Mouse (Mus musculus) forebrain, embryonic 14.5 days (tissue): ENCODE data around the gene Orc5. TPM values are rescaled to one million over a fixed set of nuclear protein-coding genes. Genes with fewer than 3 reads are reported as not detected.
"Not testable (repeated sequence)": the region's sequence is repeated elsewhere in the genome, so short reads cannot be mapped to it uniquely, and the experiment has no call there.

ENCODE experiments used
- ATAC-seq: fragments of 200-750 bp; cut with Nextera tagmentation; 2 replicates; pipeline ENCODE4 v1.8.0; 2017; ENCODE audit warnings: mild to moderate bottlenecking, moderate library complexity
- DNase-seq: peaks from one replicate; pipeline ENCODE4 v3.0.0-alpha.2; 2015; ENCODE audit warnings: low spot score
- H3K27ac ChIP-seq: fragments of 300-500 bp; sonication (generic); 2 replicates; pipeline ENCODE4 v1.5.1; 2014; ENCODE audit warnings: low read depth, mild to moderate bottlenecking, control low read depth, low read length, moderate library complexity
- H3K27me3 ChIP-seq: fragments of 300-500 bp; sonication (generic); replicated peaks from 2 replicates; pipeline ENCODE4 v1.6.1; 2014; ENCODE audit warnings: low read length, control low read depth, mixed read lengths; ENCODE audit not compliant: control insufficient read depth, insufficient read depth
- H3K36me3 ChIP-seq: fragments of 300-500 bp; sonication (generic); 2 replicates; pipeline ENCODE4 v1.6.1; 2014; ENCODE audit warnings: low read length, control low read depth; ENCODE audit not compliant: control insufficient read depth, insufficient read depth
- H3K4me1 ChIP-seq: fragments of 300-500 bp; sonication (generic); 2 replicates; pipeline ENCODE4 v1.6.1; 2014; ENCODE audit warnings: antibody characterized with exemption, low read length, control low read depth; ENCODE audit not compliant: control insufficient read depth, insufficient read depth
- H3K4me2 ChIP-seq: fragments of 300-500 bp; sonication (generic); 2 replicates; pipeline ENCODE4 v1.6.1; 2014; ENCODE audit warnings: mild to moderate bottlenecking, control low read depth, low read length
- H3K4me3 ChIP-seq: fragments of 300-500 bp; sonication (generic); 2 replicates; pipeline ENCODE4 v1.5.1; 2014; ENCODE audit warnings: low read depth, low read length, control low read depth
- H3K9ac ChIP-seq: fragments of 300-500 bp; sonication (generic); 2 replicates; pipeline ENCODE4 v1.6.1; 2014; ENCODE audit warnings: mild to moderate bottlenecking, low read length, control low read depth, moderate library complexity
- H3K9me3 ChIP-seq: fragments of 300-500 bp; sonication (generic); replicated peaks from 2 replicates; pipeline ENCODE4 v1.6.1; 2016; ENCODE audit warnings: low read length, control low read depth, mixed read lengths; ENCODE audit not compliant: control insufficient read depth
- WGBS: fragments of 180-500 bp; shearing (Covaris S2); extraction: QIAGEN DNeasy Blood & Tissue Kit; methylation state at CpG from one replicate; pipeline ENCODE4 v1.1.7; 2014; 5-methylcytosine and 5-hydroxymethylcytosine counted together
- polyA plus RNA-seq: library from polyadenylated mRNA; unstranded; fragments of >200 nt; fragmentation: Nextera tagmentation; extraction: Ambion mirVana; gene quantifications from 2 replicates; pipeline ENCODE4 v1.2.1, GENCODE M21; 2014

Orc5 gene
- polyA plus RNA-seq, 1 experiment from 2014 or later: 48.1 TPM

GRCm38 (mm10) chr5:22482567-22482966, 67.7 kb downstream of the Orc5 start:
- Histone ChIP-seq H3K36me3 (0 out of 2 replicates have a peak, but pooled peaks cover 2% of the 10 kb centered on the region), H3K4me2 (no peak overlapping the region), H3K4me1 (peaks cover 2% of the 10 kb centered on the region; the same call in 1 of the 2 replicates), H3K27me3 (no peaks in the 10 kb centered on the region), H3K9me3 (no peaks in the 10 kb centered on the region), H3K9ac (no peak overlapping the region), H3K27ac (no peak overlapping the region), H3K4me3 (no peak overlapping the region)
- 68% methylated on average over 5 of the region's 5 CpGs for WGBS
- peak; percentile 58 for DNase-seq
- ATAC-seq: peak; percentile 32; the same call in 1 of the 2 replicates

GRCm38 (mm10) chr5:22472445-22472844, 77.8 kb downstream of the Orc5 start:
- not testable (repeated sequence) for H3K27ac ChIP-seq, H3K4me3 ChIP-seq, H3K27me3 ChIP-seq, H3K9ac ChIP-seq, H3K4me1 ChIP-seq, H3K4me2 ChIP-seq, H3K36me3 ChIP-seq, ATAC-seq, H3K9me3 ChIP-seq, DNase-seq
- WGBS: 96% methylated on average over 3 of the region's 11 CpGs

DNA sequence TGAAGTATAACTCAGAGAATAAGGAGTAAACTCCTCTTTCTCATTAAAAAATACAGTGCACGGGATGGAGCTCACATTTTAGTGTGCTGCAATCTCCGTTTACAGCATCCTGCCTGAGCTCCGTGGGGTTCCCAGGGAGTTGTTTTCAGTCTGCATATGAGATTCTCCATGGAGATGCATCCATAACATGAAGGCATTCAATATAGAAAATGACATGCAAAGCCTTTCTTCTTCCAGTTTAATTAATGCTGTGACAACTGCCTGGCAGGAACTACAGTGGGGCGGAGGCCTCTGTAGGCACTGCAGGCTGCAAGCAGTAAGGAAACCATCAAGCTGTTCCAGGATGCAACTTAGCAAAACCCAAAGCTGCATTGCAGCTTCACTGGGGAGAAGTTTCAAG, 79.0 kb downstream of the Orc5 start:
- Histone ChIP-seq H3K4me1 (peaks cover 2% of the 10 kb centered on the region; the same call in 1 of the 2 replicates), H3K36me3 (no peaks in the 10 kb centered on the region), H3K27me3 (no peaks in the 10 kb centered on the region), H3K4me2 (no peak overlapping the region), H3K27ac (no peak overlapping the region), H3K9me3 (no peaks in the 10 kb centered on the region), H3K9ac (no peak overlapping the region), H3K4me3 (no peak overlapping the region)
- ATAC-seq (peak; percentile 58; the same call in 1 of the 2 replicates), DNase-seq (peak; percentile 76)
- WGBS: 25% methylated on average over 4 of the region's 4 CpGs

DNA sequence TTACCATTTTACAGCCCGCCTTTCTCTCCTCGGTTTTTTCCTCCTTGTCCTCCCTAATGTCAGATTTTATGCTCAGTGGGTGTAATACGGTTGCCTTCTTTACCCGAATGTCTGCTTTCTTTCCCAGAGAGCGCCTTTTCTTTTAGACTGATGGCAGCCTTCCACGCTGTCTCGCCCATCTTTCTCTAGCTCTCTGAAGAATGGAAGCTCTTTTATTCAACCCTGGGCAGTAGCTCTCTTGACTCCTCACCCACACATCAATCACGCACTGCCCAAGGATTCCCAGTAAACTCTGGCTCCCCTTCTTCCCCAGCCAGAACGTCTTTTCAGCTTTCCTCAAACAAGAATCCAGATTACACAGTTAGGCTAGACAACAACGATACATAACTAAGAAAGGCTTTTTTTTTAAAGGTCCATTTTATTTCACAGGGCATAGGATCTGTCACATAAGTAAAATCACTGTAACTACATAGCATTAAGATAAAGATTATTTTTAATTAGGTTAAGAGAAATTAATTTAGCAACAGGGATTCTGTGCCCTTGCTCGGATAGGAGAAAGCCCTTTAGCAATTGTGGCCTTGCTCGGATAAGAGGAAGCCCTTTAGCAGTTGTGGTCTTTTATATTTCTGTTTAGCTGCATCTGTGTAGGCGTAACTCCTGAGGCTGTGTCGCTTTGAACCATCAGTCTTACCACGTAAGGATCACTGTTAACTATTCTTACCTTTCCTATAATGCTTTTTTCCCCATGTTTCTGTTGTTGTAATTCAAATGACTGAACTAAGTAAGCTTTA, 97.2 kb downstream of the Orc5 start:
- WGBS: 63% methylated on average over 15 of the region's 15 CpGs
- no peak overlapping the region for H3K27ac ChIP-seq
- H3K36me3 ChIP-seq: no peaks in the 10 kb centered on the region
- no peak overlapping the region for H3K4me2 ChIP-seq
- no peaks in the 10 kb centered on the region for H3K27me3 ChIP-seq
- DNase-seq: no peak
- no peaks in the 10 kb centered on the region for H3K4me1 ChIP-seq
- H3K9ac ChIP-seq: no peak overlapping the region
- no peak overlapping the region for H3K4me3 ChIP-seq
- ATAC-seq: no peak
- H3K9me3 ChIP-seq: no peaks in the 10 kb centered on the region

DNA sequence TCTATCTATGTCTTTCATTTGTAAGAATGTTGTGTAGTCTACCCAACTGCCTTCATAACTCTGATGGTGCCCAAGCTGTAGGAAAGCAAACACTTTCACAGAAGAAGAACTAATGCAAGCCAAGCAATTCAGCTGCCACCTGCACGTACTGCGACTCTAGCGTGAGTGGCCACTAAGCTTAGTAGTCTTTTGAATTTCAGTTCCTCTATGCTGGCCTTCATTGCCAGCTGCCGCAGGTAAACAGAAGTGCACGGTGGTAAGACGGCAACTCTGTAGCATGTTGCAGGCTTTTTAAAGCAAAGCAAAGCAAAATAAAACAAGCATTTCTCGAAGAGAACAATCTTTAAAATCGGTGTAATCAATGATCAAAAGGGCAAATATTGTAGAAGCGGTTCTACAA, 97.8 kb downstream of the Orc5 start:
- Histone ChIP-seq H3K36me3 (no peaks in the 10 kb centered on the region), H3K9me3 (no peaks in the 10 kb centered on the region), H3K4me2 (no peak overlapping the region), H3K27me3 (no peaks in the 10 kb centered on the region), H3K27ac (no peak overlapping the region), H3K9ac (no peak overlapping the region), H3K4me1 (no peaks in the 10 kb centered on the region), H3K4me3 (no peak overlapping the region)
- ATAC-seq (no peak), DNase-seq (no peak)
- 89% methylated on average over 9 of the region's 9 CpGs for WGBS

- H3K36me3 ChIP-seq: no peaks in the 10 kb centered on the region
- no peaks in the 10 kb centered on the region for H3K27me3 ChIP-seq
- H3K27ac ChIP-seq: no peak overlapping the region
- H3K4me1 ChIP-seq: no peaks in the 10 kb centered on the region
- ATAC-seq (no peak), DNase-seq (no peak)
- WGBS: 64% methylated on average over 3 of the region's 3 CpGs
- H3K4me3 ChIP-seq: no peak overlapping the region
- no peaks in the 10 kb centered on the region for H3K9me3 ChIP-seq
- no peak overlapping the region for H3K4me2 ChIP-seq
- no peak overlapping the region for H3K9ac ChIP-seq
Measured at GRCm38 (mm10) chr5:22451764-22452163, 98.5 kb downstream of the Orc5 start.

GRCm38 (mm10) chr5:22449492-22449891, 100.7 kb downstream of the Orc5 start:
- no peak for DNase-seq
- Histone ChIP-seq H3K9ac (no peak overlapping the region), H3K4me2 (no peak overlapping the region), H3K27me3 (no peaks in the 10 kb centered on the region), H3K36me3 (no peaks in the 10 kb centered on the region), H3K4me3 (no peak overlapping the region), H3K4me1 (no peaks in the 10 kb centered on the region), H3K9me3 (no peaks in the 10 kb centered on the region), H3K27ac (no peak overlapping the region)
- ATAC-seq: no peak
- WGBS: 87% methylated on average over 3 of the region's 3 CpGs

Other genes starting within 250 kb of the Orc5 start
- 55.4 and 61.7 TPM in 2 replicates for gene Reln, start 205.7 kb downstream of the Orc5 start, polyA plus RNA-seq
- gene Lhfpl3, start 195.6 kb upstream of the Orc5 start, polyA plus RNA-seq: 9.3 and 11.5 TPM in 2 replicates